In the genomic region with DNA sequence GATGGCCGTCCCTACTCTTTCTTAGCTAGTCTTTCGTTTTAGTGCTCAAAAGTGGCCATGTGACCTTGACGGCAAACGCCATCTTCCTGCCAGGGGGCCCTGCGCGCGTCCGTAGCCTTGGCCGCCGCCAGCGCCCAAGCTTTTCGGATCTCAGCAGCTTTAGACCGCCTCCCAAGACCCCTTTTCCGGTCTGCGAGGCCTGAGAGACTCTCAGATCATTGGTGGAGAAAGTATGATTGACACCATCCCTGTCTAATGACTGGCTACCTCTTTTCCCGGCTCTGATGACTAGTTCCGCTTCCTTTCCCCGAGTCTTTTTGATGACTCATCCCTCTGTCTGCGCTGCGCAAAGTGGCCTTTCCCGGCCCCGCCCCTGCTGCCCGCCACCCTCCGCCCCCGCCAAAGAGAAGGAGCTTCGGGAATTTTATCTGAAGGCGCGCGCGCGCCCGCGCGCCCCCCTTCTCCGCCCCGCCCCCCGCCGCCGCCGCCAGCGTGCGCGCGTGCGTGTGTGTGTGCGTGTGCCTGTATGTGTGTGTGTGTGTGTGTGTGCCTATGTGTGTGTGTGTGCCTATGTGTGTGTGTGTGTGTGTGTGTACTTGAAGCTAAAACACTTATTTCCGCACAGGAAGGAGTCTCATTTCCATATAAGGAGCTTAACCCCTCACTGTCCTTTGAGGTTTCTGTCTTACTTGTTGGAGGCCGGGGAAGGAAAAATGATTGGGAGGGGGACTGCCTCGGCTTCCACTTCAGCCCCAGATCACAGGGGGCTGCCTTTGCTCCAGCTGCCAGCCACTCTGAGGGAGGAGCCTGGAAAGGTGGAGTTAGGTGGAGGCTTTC, we compare ENCODE assay signal across 8 mouse cellular contexts. TPM values are rescaled to one million over a fixed set of nuclear protein-coding genes. Genes with fewer than 3 reads are reported as not detected.
A peak's percentile ranks its signal among the peaks of the same experiment; 100 is the strongest.
DNase-seq lines count a peak whose midpoint lies in the region; ATAC-seq lines count a peak whose summit lies in the region.

No protein-coding gene starts in this region.

- H3K4me3 ChIP-seq in lung, embryonic 16.5 days (ENCODE audit: low read length) = peak overlapping the region; percentile 54

- peak overlapping the region; percentile 65 for H3K4me2 ChIP-seq in lung, embryonic 16.5 days (ENCODE audit: low read depth, low read length)

- H3K27ac ChIP-seq in lung, embryonic 16.5 days (ENCODE audit: low read length) = peak overlapping the region; percentile 95

- DNase-seq in MEL-GATA-1-ER (ENCODE audit: extremely low read depth, low read depth) = peak; percentile 99
- DNase-seq in cerebellum, adult 8-10 months = peak; percentile 83
- peak; percentile 93 for DNase-seq in forelimb bud, embryonic 11.5 days (ENCODE audit: low read depth, low spot score)
- DNase-seq in layer of hippocampus, adult 9-10 months (ENCODE audit: low spot score) = peak; percentile 85
- DNase-seq in ovary, postnatal 10 days (ENCODE audit: low spot score) = peak; percentile 31
- DNase-seq in thymus, postnatal 10 days (ENCODE audit: low spot score in 2 of 2) = peak; percentile 75 to 83

- H3K4me1 ChIP-seq in lung, embryonic 16.5 days (replicated peaks; ENCODE audit: control insufficient read depth, insufficient read depth, low read length) = no peaks in the 10 kb centered on the region; the same call in 1 of the 2 replicates

- no peaks in the 10 kb centered on the region for H3K27me3 ChIP-seq in lung, embryonic 16.5 days (ENCODE audit: control insufficient read depth, insufficient read depth, low read depth, low read length)

- ATAC-seq in hematopoietic stem cell, adult 5-6 weeks (replicated peaks in 1 of 2; ENCODE audit: insufficient read depth in 1 of 2, low FRiP score in 2 of 2, low TSS enrichment in 1 of 2, low read depth in 1 of 2, poor library complexity in 2 of 2, severe bottlenecking in 2 of 2) = peak; percentile 95 to 99
- peak; percentile 97 for ATAC-seq in lung, embryonic 16.5 days (ENCODE audit: low read depth)

- 17% methylated on average over 29 of the region's 49 CpGs for WGBS in lung, embryonic 16.5 days

- H3K36me3 ChIP-seq in lung, embryonic 16.5 days (ENCODE audit: control insufficient read depth, insufficient read depth, low read length) = no peaks in the 10 kb centered on the region

- peak overlapping the region; percentile 68 for H3K9ac ChIP-seq in lung, embryonic 16.5 days (ENCODE audit: low read length)

- no peaks in the 10 kb centered on the region for H3K9me3 ChIP-seq in lung, embryonic 16.5 days (ENCODE audit: control insufficient read depth, low read length)

RNA-seq across cellular contexts. Expression of a gene that starts 33.6 kb away (rescaled TPM):
- total RNA-seq in hematopoietic stem cell, adult 5-6 weeks (2017) = not detected in 2 replicates
- 4.2 and 4.9 TPM in 2 replicates for polyA plus RNA-seq in lung, embryonic 16.5 days (2015; fragmentation: Nextera tagmentation; extraction: Ambion mirVana)

RNA-seq across cellular contexts. Expression of a gene that starts 43.6 kb away (rescaled TPM):
- not detected in 2 replicates for total RNA-seq in hematopoietic stem cell, adult 5-6 weeks (2017)
- polyA plus RNA-seq in lung, embryonic 16.5 days (2015; fragmentation: Nextera tagmentation; extraction: Ambion mirVana) = 0.58 and 2.8 TPM in 2 replicates

RNA-seq across cellular contexts. Expression of a gene that starts 58.8 kb away (rescaled TPM):
- total RNA-seq in hematopoietic stem cell, adult 5-6 weeks (2017) = 34.3 and 48.1 TPM in 2 replicates
- 34.2 and 34.9 TPM in 2 replicates for polyA plus RNA-seq in lung, embryonic 16.5 days (2015; fragmentation: Nextera tagmentation; extraction: Ambion mirVana)

Comparison
In these comparisons a context has a peak if more than half of its experiments do, and no peak if none do; other contexts are left out.
1. Peak in every context shown above with its lines: DNase-seq, ATAC-seq, H3K4me3 ChIP-seq and H3K27ac ChIP-seq.
2. DNase-seq: peak in every context shown above with its lines; median percentile 99 in MEL-GATA-1-ER; 93 in forelimb bud, embryonic 11.5 days; 85 in layer of hippocampus, adult 9-10 months; 83 in cerebellum, adult 8-10 months; 79 in thymus, postnatal 10 days; 31 in ovary, postnatal 10 days.